Mouse (Mus musculus): ENCODE results near the gene Calcoco2. TPM values are rescaled to one million over a fixed set of nuclear protein-coding genes. Genes with fewer than 3 reads are reported as not detected.

Calcoco2 gene
- polyA plus RNA-seq, 1 experiment from 2014 or later = not detected

DNA sequence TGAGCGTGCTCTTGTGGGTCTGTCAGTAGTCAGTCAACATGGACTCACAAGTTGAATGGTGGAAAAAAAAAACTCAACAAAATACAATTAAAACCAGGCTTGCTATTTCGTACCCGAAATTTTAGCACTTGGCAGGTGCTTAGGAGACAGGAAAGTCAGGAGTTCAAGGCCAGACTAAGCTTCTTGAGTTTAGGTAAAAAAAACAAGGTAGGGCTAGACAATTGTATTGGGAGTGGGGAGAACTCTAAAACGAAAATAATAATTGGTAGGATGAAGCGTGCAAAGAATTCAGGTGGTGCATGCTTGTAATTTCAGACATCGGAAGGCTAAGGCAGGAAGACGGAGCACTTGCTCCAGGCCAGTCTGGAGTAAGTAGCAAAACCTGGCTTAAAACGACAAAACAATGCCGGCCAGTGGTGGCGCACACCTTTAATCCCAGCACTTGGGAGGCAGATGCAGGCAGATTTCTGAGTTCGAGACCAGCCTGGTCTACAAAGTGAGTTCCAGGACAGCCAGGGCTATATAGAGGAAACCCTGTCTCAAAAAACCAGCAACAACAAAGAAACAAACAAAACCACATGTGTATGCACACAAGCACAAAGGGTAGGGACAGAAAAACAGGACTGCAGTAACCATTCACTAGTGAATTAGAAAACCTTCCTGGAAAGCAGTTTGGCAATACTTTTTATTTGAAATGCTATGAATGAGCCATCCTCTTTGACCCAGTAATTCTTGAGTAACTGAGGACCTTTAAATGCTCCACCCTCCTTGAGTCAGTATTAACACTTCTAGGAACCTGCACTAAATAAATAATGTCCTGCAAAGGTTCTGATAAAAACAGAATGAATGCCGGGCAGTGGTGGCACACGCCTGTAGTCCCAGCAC is 35.3 kb downstream of the Calcoco2 start:
- Histone ChIP-seq H3K9ac (replicated peaks) (0 out of 2 replicates have a peak overlapping the region, but pooled peaks have one; percentile 32), H3K9me3 (no peaks in the 10 kb centered on the region), H3K27ac (peak overlapping the region; percentile 80), H3K4me3 (replicated peaks) (peak overlapping the region; percentile 36), H3K4me1 (replicated peaks) (peaks cover 19% of the 10 kb centered on the region), H3K4me2 (replicated peaks) (peak overlapping the region; percentile 52), H3K27me3 (no peaks in the 10 kb centered on the region), H3K36me3 (peaks cover 10% of the 10 kb centered on the region)
- no peak for ATAC-seq
- WGBS = 72% methylated on average over 13 of the region's 13 CpGs

DNA sequence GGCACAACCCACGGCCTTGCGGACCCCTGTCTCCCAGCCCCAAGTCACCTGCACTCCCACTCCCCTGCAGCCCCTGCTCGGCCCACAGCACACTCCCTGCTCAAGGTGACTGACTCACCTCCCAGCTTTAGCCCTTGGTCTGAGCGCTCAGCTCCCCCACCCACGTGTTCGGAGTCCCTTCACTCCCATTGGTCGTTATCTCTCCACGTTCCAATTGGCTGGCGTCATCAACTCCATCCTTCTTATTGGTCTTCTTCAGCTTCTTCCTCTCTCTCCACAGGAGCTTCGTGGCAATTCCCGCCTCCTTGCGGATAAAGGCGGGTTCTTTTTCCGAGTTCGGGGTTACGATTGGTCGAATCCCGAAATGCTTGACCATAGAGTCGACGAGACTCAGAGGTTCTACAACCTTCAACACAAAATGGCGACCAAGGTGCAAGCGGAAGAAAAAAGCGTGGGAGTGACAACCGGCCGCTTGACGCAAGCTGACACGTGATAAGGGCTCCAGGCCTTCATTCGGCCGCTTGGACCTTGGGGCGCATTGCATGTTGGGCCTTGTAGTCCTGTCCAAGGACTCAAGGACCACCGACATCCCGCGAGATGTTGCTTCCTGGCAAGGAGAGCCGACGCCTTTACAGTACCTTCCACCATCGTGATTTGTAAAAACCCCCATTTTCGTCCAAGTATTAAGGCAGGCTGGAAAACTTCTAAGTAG is 36.1 kb downstream of the Calcoco2 start, which contains the start of gene Atp5g1:
Atp5g1 (minus strand) TSS at position 162 of the 712 bp plus-strand sequence.
- Histone ChIP-seq H3K4me3 (replicated peaks) (peak within 1 kb of the TSS; percentile 74), H3K36me3 (peaks cover 18% of the 10 kb centered on the region), H3K9me3 (no peaks in the 10 kb centered on the region), H3K4me1 (replicated peaks) (peaks cover 19% of the 10 kb centered on the region), H3K27ac (peak within 1 kb of the TSS; percentile 80), H3K4me2 (replicated peaks) (peak within 1 kb of the TSS; percentile 94), H3K9ac (replicated peaks) (peak within 1 kb of the TSS; percentile 89), H3K27me3 (no peaks in the 10 kb centered on the region)
- WGBS = under 1% methylated on average over 37 of the region's 37 CpGs
- peak; percentile 99 for ATAC-seq

DNA sequence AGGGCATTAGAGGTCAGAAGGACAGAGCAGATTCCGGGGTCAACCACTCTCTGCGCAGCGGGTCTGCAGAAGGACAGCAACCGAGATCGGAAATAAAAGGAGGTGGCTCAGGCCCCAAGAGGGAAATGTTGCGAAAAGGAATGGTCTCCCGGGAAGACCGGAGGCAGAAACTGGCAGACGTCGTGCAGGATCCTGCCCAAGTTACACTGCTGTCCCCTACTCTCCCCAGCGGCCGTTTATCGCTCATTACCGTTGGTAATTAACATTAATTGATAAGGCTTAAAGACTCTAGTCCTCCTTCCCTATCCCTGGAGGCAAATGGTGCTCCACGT is 36.6 kb downstream of the Calcoco2 start:
- Histone ChIP-seq H3K9ac (replicated peaks) (peak overlapping the region; percentile 89), H3K4me3 (replicated peaks) (peak overlapping the region; percentile 74), H3K27ac (peak overlapping the region; percentile 69), H3K36me3 (peaks cover 19% of the 10 kb centered on the region), H3K4me2 (replicated peaks) (peak overlapping the region; percentile 94), H3K27me3 (no peaks in the 10 kb centered on the region), H3K4me1 (replicated peaks) (peaks cover 19% of the 10 kb centered on the region), H3K9me3 (no peaks in the 10 kb centered on the region)
- 0 out of 2 replicates have a peak, but pooled peaks have one; percentile 0 for ATAC-seq
- WGBS = under 1% methylated on average over 15 of the region's 15 CpGs

DNA sequence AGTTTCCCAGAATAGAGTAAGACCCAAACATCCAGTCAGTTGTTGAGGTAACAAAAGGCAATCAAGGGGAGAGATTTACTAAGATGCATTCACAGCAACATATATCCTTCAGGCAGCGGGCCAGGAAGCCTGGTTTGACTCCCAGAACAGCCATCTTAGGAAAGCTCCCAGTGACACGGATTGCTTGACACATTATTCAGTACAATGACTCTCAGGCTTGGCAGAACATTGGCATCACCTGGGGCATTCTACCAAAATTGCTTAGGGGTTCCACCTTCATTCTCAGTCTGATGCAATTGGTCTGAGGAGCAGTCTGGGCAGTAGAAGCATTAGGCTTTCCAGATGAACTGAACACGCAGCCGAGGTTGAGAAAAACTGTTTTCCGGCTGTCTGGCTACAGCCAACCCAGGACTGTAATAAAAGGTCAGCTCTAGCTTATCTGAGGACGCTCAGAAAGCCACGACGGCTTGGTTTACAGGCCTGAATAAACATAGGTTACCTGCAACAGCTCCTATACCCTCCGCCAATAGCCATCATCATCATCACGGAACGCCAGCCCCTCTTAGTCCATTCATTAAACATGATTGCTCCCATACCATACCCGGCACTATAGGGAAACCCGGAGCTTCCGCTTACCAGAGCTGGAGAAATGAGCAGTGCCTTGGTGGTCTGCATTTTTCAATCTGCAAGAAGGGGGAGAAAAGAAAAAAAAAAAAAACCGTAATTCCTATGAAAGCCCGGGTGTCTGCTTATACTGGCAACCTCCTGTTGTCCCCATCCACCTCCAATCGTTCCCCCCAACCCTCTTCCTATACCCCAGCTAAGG is 37.2 kb downstream of the Calcoco2 start:
- H3K9me3 ChIP-seq = no peaks in the 10 kb centered on the region
- peaks cover 19% of the 10 kb centered on the region for H3K36me3 ChIP-seq
- peak overlapping the region; percentile 69 for H3K27ac ChIP-seq
- WGBS = 32% methylated on average over 17 of the region's 17 CpGs
- H3K4me3 ChIP-seq (replicated peaks) = peak overlapping the region; percentile 74
- H3K27me3 ChIP-seq = no peaks in the 10 kb centered on the region
- H3K4me2 ChIP-seq (replicated peaks) = peak overlapping the region; percentile 94
- ATAC-seq = no peak
- H3K4me1 ChIP-seq (replicated peaks) = peaks cover 19% of the 10 kb centered on the region
- H3K9ac ChIP-seq (replicated peaks) = peak overlapping the region; percentile 89

DNA sequence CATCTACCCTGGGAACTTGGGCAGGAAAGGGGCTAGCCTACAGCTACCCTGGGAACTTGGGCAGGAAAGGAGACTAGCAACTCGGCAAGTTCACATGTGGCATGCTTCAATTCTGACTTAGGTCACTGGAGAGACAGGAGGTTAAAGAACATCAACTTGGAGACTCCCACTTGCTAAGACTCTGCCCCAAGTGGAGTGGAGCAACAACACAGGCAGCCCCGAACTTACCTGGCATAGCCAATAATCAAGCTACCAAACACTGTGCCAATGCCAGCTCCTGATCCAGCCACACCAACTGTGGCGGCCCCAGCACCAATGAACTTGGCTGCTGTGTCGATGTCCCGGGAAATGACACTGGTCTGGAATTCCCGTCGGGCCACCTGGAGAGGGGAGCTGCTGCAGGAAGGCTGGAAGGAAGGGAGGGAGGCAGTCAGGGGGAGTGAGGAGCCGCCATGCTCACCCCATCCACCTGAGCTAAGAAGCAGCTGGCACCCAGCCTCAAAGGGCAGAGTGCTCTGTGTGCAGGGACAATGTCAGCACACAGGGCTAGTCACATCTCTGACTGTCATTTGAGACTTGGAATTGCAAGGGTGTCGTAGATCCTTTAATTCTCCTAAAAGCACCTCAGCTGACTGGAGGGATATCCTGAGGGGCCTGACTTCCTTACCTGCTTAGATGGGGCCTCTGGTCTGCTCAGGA is 38.3 kb downstream of the Calcoco2 start:
- no peaks in the 10 kb centered on the region for H3K9me3 ChIP-seq
- H3K9ac ChIP-seq (replicated peaks) = no peak overlapping the region
- H3K27me3 ChIP-seq = no peaks in the 10 kb centered on the region
- H3K36me3 ChIP-seq = peaks cover 19% of the 10 kb centered on the region
- 0 out of 2 replicates have a peak overlapping the region, but pooled peaks have one; percentile 74 for H3K4me3 ChIP-seq (replicated peaks)
- 89% methylated on average over 9 of the region's 9 CpGs for WGBS
- peaks cover 19% of the 10 kb centered on the region for H3K4me1 ChIP-seq (replicated peaks)
- no peak overlapping the region for H3K27ac ChIP-seq
- peak overlapping the region; percentile 94; the same call in 1 of the 2 replicates for H3K4me2 ChIP-seq (replicated peaks)
- ATAC-seq = no peak

DNA sequence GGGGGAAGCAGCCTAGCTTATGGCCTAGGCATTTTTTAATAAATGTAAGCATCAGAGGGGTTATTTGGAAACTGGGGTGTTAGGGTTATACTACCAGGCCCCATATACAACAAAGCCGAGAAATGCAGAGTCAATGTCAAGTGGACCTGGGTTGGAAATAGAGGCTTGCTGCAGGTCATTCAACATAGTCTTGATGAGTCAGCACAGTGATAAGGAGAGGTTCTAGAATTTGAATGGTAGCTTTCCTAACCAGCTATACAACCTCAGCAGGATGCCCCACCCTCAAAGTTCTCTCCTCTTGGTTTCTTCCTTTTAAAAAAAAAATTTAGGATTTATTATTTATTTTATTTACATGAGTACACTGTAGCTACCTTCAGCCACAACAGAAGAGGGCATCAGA is 40.8 kb downstream of the Calcoco2 start:
- WGBS = 89% methylated on average over 1 of the region's 1 CpGs
- no peak overlapping the region for H3K4me2 ChIP-seq (replicated peaks)
- no peak for ATAC-seq

DNA sequence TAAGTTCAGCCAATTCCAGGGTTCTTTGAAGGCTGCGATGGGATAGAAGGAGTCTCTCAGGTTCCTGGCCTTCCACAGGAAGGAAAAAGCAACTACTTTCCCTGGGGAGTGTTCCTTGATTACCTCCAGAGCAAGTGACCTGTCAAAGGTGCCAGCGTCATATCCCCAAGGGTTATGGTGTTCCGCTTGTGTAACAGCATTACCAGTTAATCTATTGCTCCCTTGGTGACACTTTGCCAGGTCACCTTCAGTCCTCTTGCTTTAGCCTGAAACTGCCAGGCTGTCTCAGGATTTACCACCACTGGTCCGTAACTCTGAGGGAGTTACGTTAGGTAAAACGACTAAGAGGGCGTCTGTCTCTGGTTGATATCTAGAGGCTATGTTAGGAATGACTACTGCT is 41.4 kb downstream of the Calcoco2 start:
- no peaks in the 10 kb centered on the region for H3K9me3 ChIP-seq
- WGBS = 90% methylated on average over 7 of the region's 7 CpGs

More for the DNA sequence above, 40.8 kb downstream of the Calcoco2 start:
- Histone ChIP-seq H3K9me3 (no peaks in the 10 kb centered on the region), H3K36me3 (peaks cover 19% of the 10 kb centered on the region), H3K9ac (replicated peaks) (no peak overlapping the region), H3K4me3 (replicated peaks) (no peak overlapping the region), H3K27ac (no peak overlapping the region), H3K27me3 (no peaks in the 10 kb centered on the region), H3K4me1 (replicated peaks) (peaks cover 23% of the 10 kb centered on the region)

DNA sequence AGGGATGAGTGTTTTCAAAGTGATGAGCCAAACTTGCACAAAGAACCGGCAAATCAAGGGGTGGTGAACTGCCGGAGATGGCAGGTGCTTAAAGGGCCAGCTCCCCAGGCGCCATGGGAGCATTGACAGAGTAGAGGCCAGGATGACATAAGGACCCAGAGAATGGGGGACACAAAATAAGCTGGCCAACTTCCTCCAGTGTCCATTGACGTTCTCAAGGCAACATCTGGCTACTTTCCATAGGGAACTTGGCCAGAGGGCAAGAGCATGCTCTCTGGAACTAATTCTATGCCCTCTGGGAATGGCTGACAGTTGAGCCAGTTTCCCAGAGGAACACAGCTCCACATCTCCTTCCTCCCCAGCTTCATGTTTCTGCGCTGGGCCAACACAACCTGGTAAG is 43.5 kb downstream of the Calcoco2 start:
- 80% methylated on average over 5 of the region's 5 CpGs for WGBS

More for the DNA sequence above, 41.4 kb downstream of the Calcoco2 start:
- peaks cover 29% of the 10 kb centered on the region for H3K4me1 ChIP-seq (replicated peaks)
- H3K27ac ChIP-seq = no peak overlapping the region
- ATAC-seq = no peak
- H3K4me2 ChIP-seq (replicated peaks) = no peak overlapping the region
- H3K9ac ChIP-seq (replicated peaks) = no peak overlapping the region
- H3K27me3 ChIP-seq = no peaks in the 10 kb centered on the region
- no peak overlapping the region for H3K4me3 ChIP-seq (replicated peaks)
- H3K36me3 ChIP-seq = peaks cover 19% of the 10 kb centered on the region

DNA sequence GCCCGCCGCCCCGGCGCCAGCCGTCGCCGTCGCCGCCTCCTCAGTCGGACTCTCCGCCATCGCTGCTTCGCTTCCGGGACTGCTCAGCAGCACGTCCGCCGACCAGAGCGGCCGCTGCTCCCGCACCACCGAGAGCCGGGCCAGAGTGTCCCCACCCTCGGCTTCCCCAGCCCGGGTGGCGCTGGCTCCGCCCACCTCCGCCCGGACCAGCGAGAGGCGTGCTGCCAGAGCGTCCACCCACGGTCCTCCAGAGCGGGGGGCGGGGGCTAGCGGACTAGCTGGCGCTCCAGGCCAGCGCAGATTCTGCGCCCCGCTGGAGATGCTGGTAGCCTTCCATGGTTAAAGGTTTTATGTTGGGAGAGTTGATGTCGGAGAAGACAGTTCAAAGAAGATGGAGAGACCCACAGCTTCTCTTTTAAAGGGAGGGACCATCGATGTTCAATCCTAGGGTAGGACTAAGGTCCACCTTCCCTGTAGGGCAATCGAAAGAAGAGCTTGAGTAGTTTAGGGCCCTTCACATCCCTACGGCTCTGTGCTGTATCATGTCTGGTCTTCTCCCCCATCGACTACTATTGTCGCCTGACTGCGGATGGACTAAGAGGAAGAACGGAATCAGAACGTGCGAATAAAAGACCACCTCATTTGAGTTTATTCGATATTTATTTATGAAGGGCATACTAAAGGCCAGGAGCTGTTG is 46.4 kb downstream of the Calcoco2 start, which contains the start of gene Ube2z:
Ube2z (minus strand) TSS at position 174 of the 697 bp plus-strand sequence.
- Histone ChIP-seq H3K9me3 (no peaks in the 10 kb centered on the region), H3K36me3 (peaks cover 14% of the 10 kb centered on the region), H3K9ac (replicated peaks) (peak within 1 kb of the TSS; percentile 98), H3K27me3 (no peaks in the 10 kb centered on the region), H3K4me3 (replicated peaks) (peak within 1 kb of the TSS; percentile 95), H3K4me1 (replicated peaks) (peaks cover 34% of the 10 kb centered on the region), H3K27ac (peak within 1 kb of the TSS; percentile 85), H3K4me2 (replicated peaks) (peak within 1 kb of the TSS; percentile 98)
- peak; percentile 100 for ATAC-seq
- 5% methylated on average over 47 of the region's 50 CpGs for WGBS

More for the DNA sequence above, 43.5 kb downstream of the Calcoco2 start:
- Histone ChIP-seq H3K27me3 (no peaks in the 10 kb centered on the region), H3K9ac (replicated peaks) (no peak overlapping the region), H3K4me2 (replicated peaks) (no peak overlapping the region), H3K4me3 (replicated peaks) (no peak overlapping the region), H3K36me3 (peaks cover 18% of the 10 kb centered on the region), H3K27ac (no peak overlapping the region), H3K4me1 (replicated peaks) (peaks cover 23% of the 10 kb centered on the region), H3K9me3 (no peaks in the 10 kb centered on the region)
- ATAC-seq = no peak

DNA sequence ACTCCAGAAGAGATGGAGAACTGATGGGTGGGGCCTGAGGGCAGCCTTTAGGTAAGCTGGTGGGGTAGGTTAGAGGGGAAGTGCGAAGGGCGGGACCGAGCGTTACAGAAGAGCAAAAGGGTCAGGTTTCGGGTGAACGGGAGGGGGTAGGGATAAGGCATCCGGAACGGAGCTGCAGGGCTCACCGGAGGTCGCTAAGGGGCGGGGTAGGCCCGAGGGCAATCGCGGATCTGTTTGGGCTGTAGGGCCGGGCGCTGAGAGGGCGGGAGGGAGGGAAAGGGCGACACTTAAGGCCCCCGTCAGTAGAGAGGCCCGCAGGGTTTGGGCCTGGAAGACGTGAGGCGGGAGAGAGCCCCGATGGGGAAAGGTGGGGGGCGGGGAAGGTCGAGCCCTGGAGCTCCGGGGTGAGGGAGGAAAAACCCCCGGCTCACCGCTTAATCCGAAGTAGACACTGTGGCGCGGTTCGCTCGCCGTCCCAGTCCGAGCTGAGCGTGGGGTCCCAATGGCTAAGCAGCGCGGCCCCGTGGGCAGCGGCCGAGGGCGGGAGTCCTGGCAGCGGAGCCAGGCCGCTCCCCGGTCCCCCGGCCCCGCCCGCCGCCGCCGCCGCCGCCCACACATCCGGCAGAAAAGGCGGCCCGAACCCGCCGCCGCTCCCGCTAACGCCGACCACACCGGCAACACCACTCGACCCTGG is 47.1 kb downstream of the Calcoco2 start:
- Histone ChIP-seq H3K9ac (replicated peaks) (peak overlapping the region; percentile 98), H3K27ac (peak overlapping the region; percentile 85), H3K4me2 (replicated peaks) (peak overlapping the region; percentile 98), H3K36me3 (peaks cover 21% of the 10 kb centered on the region), H3K4me1 (replicated peaks) (peaks cover 34% of the 10 kb centered on the region), H3K27me3 (no peaks in the 10 kb centered on the region), H3K9me3 (no peaks in the 10 kb centered on the region), H3K4me3 (replicated peaks) (peak overlapping the region; percentile 95)
- WGBS = under 1% methylated on average over 54 of the region's 64 CpGs
- ATAC-seq = peak; percentile 75
